Mouse (Mus musculus) frontal cortex, postnatal 36 days (tissue): ENCODE measurements at regions not wholly inside any gene's neighbourhood (a gene's known extent, or its start where the extent isn't known, plus 50 kb on each side); places are given as distances from the start of the nearest gene placed in this dataset.
A peak's percentile ranks its signal among the peaks of the same experiment; 100 is the strongest.

Source experiments
- DNase-seq, 2 experiments: peaks; one replicate each; pipeline ENCODE4 v3.0.0; 2022; ENCODE audit warnings: low spot score in 2 of 2

DNA sequence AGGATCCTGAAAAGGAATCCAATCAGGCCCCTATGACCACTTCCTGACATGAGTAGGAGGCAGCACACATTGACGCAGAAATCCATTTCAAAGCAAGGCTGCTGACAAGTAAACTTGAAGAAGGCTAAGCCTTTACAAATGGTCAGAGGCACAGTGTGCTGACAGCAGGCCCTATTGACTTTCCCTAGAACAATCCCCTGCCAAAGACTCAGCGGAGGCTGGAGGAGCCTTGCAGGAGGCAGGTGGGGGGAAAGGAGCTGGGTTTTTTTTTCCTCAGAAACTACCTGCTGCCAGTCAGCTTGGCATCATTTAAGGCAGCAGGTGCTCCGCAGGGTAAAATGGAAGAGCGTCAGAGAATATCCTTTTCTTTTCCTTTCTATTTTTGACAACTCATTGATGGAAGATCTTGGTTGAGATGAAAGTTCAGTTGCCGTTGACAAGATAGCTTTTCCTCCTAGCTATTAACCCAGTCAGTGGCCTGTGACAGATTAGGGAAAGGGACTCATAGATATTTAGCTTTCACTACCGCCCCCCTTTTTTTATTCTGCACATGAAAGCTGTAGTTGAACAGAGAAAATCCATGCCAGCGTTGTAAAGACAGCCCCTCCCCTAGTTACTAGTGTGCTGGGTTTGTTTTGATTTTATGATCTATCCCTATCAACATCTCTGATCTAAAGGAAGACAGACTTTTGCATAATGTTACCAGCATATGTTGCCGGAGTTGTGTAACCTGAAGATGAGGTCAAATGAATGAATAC is 210.6 kb downstream of the Csnka2ip start:
- DNase-seq: no peak

DNA sequence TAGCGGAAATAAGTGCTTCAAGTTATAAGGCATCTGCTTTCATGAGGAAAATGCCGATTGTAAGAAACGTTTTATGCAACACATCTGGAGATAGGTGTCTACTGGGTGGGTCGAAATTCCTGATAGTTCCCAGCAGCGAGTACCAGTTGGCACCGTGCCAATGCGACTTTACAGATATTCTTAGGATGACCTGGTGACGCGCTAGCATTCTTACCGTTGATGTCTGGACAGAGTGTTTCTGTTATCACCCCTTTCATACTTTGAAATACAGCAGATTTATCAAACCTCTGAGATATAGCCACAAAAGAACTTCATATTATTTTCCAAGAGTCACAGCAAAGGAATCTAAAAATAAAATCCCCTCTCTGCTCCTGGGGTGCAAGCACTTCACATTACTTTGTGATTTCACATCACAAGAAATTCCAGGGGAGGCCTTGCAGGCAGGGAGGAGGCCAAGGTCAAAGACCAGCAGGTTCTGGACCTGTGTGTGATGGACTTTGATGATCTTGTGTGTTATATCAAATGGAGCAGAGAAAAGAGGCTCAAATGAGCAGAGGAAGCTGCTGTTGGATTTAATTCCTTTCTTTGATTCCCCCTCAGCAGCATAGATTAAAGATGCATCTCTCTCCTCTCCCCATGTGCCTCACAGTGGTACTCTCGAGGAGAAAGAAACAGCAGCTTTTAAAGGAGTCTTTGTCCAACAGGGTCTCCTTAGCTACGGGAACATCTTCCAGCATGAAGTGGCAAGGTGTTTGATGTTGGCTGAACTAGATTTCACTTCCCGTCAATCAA is 233.4 kb downstream of the Csnka2ip start:
- DNase-seq: no peak

GRCm38 (mm10) chr16:64347940-64348339 is 254.3 kb downstream of the Csnka2ip start:
- DNase-seq: no peak

DNA sequence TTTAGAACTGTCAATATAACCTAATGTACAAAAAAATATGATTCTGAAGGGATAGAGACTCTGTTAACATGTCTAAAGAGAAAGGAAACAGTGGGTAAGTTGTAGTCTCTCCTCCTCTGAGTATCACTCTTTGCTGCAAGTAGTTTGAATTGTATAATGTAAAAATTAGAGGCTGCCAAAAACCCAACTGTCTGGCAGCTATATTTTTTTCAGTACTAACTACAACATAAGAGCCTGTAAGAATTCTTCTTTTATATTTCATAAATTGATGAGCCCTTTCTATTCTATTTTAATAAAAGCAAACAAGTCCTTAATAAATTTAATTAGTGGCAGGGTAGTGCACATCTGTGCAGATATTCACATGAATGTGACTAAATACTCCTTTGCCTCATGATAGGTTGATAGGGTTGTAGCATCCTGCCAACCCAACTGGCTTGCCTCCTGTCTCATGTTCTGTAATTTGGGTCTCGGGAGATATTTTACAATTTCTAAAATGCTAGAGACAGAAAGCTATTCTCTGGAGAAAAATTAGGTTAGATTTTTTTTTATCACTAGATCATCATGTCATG is 269.2 kb downstream of the Csnka2ip start:
- peak in 1 of 2 experiments; percentile 7 for DNase-seq

DNA sequence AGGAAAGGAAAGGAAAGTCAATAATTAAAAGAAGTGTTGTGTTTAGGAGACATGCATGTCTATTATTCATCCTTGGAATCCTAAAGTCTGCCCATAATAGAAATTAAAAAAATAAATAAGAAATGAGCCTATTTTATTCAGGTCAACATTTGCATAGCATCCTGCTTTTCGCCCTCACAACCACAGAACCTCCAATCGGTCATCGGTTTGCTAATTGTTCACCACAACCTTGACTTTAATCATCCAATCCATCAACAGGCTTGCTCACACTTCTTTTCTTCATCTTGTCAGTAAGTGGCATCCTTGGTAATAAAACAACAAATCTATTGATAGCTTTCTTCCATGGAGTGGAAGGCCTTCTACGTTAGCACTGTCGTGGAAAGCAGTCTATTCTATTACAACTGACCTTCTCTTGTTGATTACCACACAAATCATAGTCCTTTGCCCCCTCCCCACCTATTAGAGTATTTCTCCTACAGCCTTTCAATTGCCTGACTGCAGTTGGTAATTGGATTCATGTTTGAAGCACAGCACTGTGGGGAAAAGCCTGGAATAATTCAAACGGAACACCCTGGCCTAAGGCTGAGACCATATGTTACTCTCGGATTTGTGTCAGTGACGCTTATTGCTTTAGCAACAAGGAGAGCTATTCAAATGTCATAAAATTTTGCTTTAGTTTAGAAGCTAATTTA is 269.9 kb downstream of the Csnka2ip start:
- DNase-seq: peak; percentile 24 to 32

DNA sequence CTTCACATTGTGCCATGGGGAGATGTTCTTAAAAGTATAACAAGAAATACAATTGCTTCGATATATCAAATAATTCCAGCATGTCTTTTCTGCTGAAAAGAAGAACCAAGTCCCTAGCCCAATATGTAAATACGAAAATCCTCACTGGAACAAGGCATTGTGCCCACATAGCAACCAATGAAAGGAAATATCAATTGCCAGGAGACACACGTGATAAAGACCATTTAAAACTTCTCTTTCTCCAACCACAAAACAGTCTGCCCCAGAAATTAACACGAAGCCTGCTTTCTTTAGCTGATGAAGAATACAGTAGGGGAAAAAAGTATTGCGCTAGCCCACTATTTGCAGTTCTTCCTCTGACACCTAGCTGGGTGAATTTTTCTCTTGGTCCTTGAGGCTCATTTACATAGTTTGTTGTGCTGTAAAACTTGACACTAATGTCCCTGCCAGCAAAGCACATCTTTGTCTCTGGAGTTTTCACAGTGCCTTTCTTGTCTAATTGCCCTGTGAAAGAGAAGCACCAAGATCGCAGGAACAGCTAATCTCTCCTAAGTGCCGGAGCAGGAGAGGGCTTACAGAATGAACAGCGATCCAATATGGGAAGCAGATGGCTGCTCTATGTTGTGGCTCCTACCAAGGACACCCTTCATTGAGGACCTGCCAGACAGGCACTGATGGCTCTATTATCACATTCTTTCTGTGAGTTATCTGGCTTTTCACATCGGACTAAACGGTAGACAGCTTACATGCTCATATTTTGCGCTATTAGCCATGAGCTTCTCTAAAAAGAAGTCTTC is 272.7 kb downstream of the Csnka2ip start:
- DNase-seq: peak in 1 of 2 experiments; percentile 5

DNA sequence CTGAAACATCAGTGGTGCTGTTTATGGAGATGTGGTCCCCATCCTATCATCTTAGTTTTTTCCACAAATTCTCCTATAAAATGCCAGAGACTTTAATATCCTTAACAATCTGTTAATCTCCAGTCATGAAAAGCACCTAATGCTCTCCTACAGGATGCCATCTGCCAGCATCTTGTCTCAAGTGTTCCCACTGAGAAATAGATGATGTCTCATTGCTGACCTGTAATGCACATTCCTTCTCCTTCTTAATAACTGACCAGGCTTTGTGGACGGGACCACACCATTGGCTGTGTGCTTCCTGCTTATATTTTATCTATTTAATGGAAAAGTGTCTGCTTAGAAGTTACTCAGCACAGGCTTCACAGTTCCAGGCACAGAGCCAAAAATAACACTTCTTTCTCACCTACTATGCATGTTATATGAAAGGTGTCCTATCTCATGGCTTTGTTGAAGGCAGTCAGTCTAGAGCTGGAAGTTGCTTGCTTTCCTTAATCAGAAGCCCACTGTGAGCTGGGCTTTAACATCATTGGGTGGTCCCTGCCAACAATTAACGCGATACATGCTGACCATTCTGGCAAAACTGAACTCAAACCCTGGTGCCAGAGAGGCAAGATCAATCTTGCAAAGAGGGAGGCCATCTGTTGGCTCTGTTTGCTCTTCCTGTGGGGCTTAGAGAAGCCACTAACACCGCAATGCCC is 283.3 kb downstream of the Csnka2ip start:
- DNase-seq: no peak

GRCm38 (mm10) chr16:64316831-64317230 is 285.4 kb downstream of the Csnka2ip start:
- DNase-seq: no peak

- no peak for DNase-seq
These were observed 308.7 kb downstream of the Csnka2ip start for GRCm38 (mm10) chr16:64293507-64293906.

DNA sequence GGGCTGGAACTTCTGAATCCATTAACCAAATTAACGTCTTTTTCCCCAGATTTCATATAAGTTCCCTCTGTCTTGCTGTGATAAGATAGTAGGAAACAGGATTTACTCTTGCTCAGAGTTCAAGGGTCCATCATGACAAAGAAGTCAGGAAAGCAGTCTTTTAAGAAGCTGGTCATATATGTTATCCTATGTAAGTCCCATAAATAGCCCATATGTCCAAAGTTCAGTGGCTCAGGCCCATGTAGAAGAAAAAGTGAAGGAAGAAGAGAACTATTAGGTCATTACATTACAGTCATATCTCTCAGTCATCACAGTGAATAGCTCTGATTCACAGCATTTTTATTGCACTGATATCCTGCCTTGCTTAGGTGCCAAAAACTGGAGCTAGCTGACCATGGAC is 316.9 kb downstream of the Csnka2ip start:
- no peak for DNase-seq

DNA sequence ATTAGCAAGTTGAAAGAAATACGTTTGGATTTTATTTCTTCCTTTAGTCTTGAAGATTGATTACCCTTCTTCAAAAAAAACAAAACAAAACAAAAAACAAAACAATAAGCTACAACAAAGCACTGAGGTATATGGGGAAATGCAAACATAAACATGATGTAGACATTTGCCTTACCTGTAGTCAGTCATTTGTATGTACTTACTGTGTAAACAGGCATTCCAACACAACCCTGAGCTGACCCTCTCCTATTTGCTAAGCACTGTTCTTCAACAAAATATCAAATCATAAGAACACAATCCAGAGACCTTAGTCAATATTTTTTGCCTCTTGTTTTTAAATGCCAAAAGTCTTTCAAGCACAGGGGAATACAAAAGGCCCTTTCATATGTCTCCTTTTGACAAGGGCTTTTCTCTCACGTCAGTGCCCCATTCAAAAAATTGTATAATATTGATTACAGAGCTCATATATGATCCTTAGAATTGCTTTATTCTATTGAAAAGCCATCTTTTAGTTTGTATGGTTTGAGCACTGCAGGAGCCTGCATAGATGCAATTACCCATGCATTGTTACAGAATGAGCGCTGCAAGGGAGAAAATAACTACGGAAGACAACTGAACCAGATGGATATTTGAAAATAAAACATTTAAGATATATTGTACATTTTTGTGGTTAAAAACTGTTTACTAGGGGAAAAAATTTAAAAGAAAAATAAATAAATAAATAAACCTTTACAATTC is 326.2 kb downstream of the Csnka2ip start:
- no peak for DNase-seq

DNA sequence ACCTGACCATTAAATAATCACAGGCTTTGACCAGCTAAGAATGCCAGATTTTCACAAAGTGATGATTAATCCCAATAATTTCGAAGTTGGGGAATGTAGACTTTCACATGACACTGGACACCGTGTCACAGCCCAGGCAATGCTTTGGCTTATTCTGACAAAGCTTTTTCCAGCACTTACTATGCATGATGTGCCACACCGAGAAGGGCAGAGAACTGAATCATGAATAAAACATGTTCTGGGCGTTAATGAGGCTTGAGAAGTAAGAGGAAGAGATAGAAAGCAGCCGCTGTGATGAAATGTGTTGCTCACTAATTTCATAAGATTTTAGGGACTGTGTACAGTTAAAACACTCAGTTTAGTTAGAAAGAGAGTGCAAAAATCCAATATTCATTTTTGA is 326.8 kb downstream of the Csnka2ip start:
- no peak for DNase-seq

- DNase-seq: peak; percentile 13 to 14
These were observed 337.1 kb downstream of the Csnka2ip start for GRCm38 (mm10) chr16:64264960-64265736.

DNA sequence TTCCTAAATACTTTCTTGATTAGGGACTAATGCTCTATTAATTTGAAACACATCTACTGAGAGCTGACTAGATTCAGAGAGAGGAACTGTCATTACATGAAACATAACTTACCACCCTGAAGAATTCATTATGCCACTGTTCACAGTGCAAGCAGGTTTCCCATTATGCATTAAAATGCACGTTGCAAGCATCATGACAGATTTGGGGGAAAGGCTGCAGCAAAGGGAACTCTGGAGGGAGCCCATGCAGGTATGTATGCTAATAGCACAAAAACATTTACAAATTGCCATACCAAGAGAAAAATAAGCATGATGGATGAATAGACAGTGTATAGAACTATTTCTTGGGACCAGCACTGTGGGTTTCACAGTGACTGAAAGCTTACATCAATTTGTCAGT is 351.1 kb downstream of the Csnka2ip start:
- DNase-seq: no peak

DNA sequence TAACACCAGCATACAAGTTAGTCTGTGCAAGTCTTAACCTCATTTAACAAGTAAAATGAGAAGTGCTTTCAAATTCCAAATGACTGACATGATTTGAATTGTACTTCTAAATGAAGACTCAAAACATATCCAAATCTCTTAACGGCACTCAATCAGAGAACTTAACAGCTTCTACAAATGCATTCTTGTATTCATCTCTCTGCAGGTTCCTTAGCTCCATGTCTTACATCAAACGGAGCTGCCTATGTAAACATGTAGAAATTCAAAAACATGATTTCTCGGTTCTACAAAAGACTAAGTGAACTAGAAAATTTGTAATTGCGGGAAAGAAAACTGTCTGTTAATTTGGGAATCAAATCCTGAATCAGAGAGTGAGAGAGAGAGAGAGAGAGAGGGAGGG is 353.5 kb downstream of the Csnka2ip start:
- DNase-seq: no peak

GRCm38 (mm10) chr16:64245942-64246341 is 356.3 kb downstream of the Csnka2ip start:
- no peak for DNase-seq

- no peak for DNase-seq
These were observed 360.4 kb upstream of the Epha3 start for GRCm38 (mm10) chr16:64224336-64224735.

- DNase-seq: no peak
These were observed 352.7 kb upstream of the Epha3 start for GRCm38 (mm10) chr16:64216671-64217070.

DNA sequence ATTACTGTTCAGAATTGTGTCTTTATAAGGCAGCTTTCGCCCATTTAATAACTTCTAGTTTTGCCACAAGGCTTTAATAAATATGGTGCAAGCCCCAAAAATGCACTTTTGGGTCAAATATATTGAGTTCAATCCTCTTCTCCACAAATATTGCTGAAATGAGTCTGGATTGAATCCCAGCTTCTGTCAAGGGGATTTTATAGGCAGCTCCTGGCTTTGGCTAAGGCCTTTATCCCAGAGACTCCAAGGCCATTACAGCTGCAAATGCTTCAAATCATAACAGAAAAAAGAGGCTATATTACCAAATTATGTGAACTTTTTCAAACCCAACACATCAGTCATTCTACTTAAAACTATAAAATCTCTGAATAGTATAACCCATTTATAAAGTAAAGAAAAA is 347.9 kb upstream of the Epha3 start:
- DNase-seq: no peak
